ENCODE assay signal across 8 mouse cellular contexts in genomic region chr1:194618841-194619311, GRCm38 (mm10). TPM values are rescaled to one million over a fixed set of nuclear protein-coding genes. Genes with fewer than 3 reads are reported as not detected.
DNase-seq lines count a peak whose midpoint lies in the region; ATAC-seq and TF ChIP-seq lines count a peak whose summit lies in the region.

No protein-coding gene starts in this region.

- no peak for TF ChIP-seq POLR2A in cortical plate, adult 2 months (IDR thresholded peaks at IDR 0.05; ENCODE audit: extremely low read depth, insufficient read depth, low read length)

- peak overlapping the region; percentile 98 for H3K4me3 ChIP-seq in cortical plate, adult 2 months (ENCODE audit: insufficient read depth, low read length)

- peak; percentile 59 for ATAC-seq in megakaryocyte progenitor cell, adult 5-6 weeks (replicated peaks; ENCODE audit: poor library complexity)
- ATAC-seq in inflammation-experienced regulatory T-cells, adult 6 months = no peak

- peak; percentile 33 for DNase-seq in adrenal gland, adult 8-10 months
- DNase-seq in gastrocnemius, postnatal 14 days = peak; percentile 69
- peak; percentile 39 for DNase-seq in induced T-regulatory cell, adult 2 months (ENCODE audit: low read depth)
- peak; percentile 84 to 87 for DNase-seq in left cerebral cortex, postnatal 10 days (ENCODE audit: extremely low spot score in 1 of 2, low spot score in 2 of 2)
- DNase-seq in right cerebral cortex, postnatal 25 days = peak; percentile 61

- H3K27ac ChIP-seq in cortical plate, adult 2 months (ENCODE audit: insufficient read depth, low read length) = peak overlapping the region; percentile 97

- peaks cover 4% of the 10 kb centered on the region for H3K4me1 ChIP-seq in cortical plate, adult 2 months (ENCODE audit: control insufficient read depth, insufficient read depth, low read length)

- intact Hi-C loops in gastrocnemius, postnatal 14 days (cut with DNase I; ENCODE audit: low total_unique reads) = loop anchor here (2.0 to 10.0 kb wide), 2 partner anchors 104 to 186 kb away; no protein-coding TSS in a partner anchor
- intact Hi-C loops in left cerebral cortex, postnatal 10 days (cut with DNase I) = loop anchor here (5.0 to 10.0 kb wide), 2 partner anchors 917 to 1034 kb away; no protein-coding TSS in a partner anchor

- TF ChIP-seq CTCF in cortical plate, adult 2 months (IDR thresholded peaks at IDR 0.05; ENCODE audit: extremely low read depth, insufficient read depth, low read length) = peak; percentile 32; the same call in 1 of the 2 replicates

RNA-seq across cellular contexts. Expression of gene Plxna2, which starts 0.9 kb away (rescaled TPM):
- 10 to 100 TPM in 2 of 4 experiments, 1 to 10 TPM in 2; 7.6 to 13.4 (median 10.7) TPM for total RNA-seq in adrenal gland, adult 8-10 months (2022)
- polyA plus RNA-seq in cortical plate, adult 2 months (2012; rRNA removed) = 34.7 and 36.7 TPM in 2 replicates
- total RNA-seq in gastrocnemius, postnatal 14 days (2021) = 10 to 100 TPM; 10.8 to 12.4 TPM
- 10 to 100 TPM; 97.9 to 99.8 TPM for total RNA-seq in left cerebral cortex, postnatal 10 days (2021)
- 0.39 and 0.72 TPM in 2 replicates for total RNA-seq in megakaryocyte progenitor cell, adult 5-6 weeks (2015)
- 0.17 and 0.34 TPM in 2 replicates for total RNA-seq in megakaryocyte progenitor cell, adult 5-6 weeks (2017)
- under 1 TPM in 1 of 3 experiments, not detected in 2; 0.15 TPM for polyA plus RNA-seq in inflammation-experienced regulatory T-cells, adult 6 months (2017; shearing (Covaris generic))

Comparison
In these comparisons a context has a peak if more than half of its experiments do, and no peak if none do; other contexts are left out.
1. DNase-seq: peak in every context shown above with its lines; median percentile 86 in left cerebral cortex, postnatal 10 days; 69 in gastrocnemius, postnatal 14 days; 61 in right cerebral cortex, postnatal 25 days; 39 in induced T-regulatory cell, adult 2 months; 33 in adrenal gland, adult 8-10 months.
2. RNA of gene Plxna2, which starts 0.9 kb away (total RNA-seq): 97.9 to 99.8 TPM in left cerebral cortex, postnatal 10 days; 10.8 to 12.4 TPM in gastrocnemius, postnatal 14 days, 7.6 to 13.4 TPM in adrenal gland, adult 8-10 months and 0.17 to 0.72 TPM in megakaryocyte progenitor cell, adult 5-6 weeks; every median in the first group is over 4 times any median in the second.